Mouse (Mus musculus) megakaryocyte progenitor cell, adult 5-6 weeks (primary cell): ENCODE data around the gene Bcas1. TPM values are rescaled to one million over a fixed set of nuclear protein-coding genes. Genes with fewer than 3 reads are reported as not detected.

ENCODE experiments used
- ATAC-seq: replicated peaks from 2 replicates; pipeline ENCODE4 v1.8.0; 2016; ENCODE audit warnings: mild to moderate bottlenecking, moderate TSS enrichment, inconsistent platforms; ENCODE audit not compliant: poor library complexity
- total RNA-seq, 2 experiments: library from RNA; stranded (forward) in 1 of 2; stranded (reverse) in 1 of 2; fragments of 157-497, 149-512 nt in 1 of 2; fragments of 200-1000 nt in 1 of 2; gene quantifications; 2 replicates each; pipeline versions ENCODE4 v1.2.3 to v1.2.4; 2015 to 2017

The Bcas1 gene
- total RNA-seq, 2 experiments from 2014 or later, result 0.81 to 1.9 TPM

GRCm38 (mm10) chr2:170316774-170317173 is 110.9 kb downstream of the Bcas1 start:
- ATAC-seq, result no peak

GRCm38 (mm10) chr2:170316344-170316743 is 111.3 kb downstream of the Bcas1 start:
- ATAC-seq, result no peak

GRCm38 (mm10) chr2:170310988-170311359 is 116.7 kb downstream of the Bcas1 start:
- peak; percentile 21 for ATAC-seq

GRCm38 (mm10) chr2:170310310-170310987 is 117.2 kb downstream of the Bcas1 start:
- no peak for ATAC-seq

GRCm38 (mm10) chr2:170308966-170309365 is 118.7 kb downstream of the Bcas1 start:
- peak; percentile 26; the same call in 1 of the 2 replicates for ATAC-seq

GRCm38 (mm10) chr2:170308033-170308820 is 119.4 kb downstream of the Bcas1 start:
- ATAC-seq, result no peak

- peak; percentile 83 for ATAC-seq
These were observed 120.0 kb downstream of the Bcas1 start for GRCm38 (mm10) chr2:170307589-170308021.

GRCm38 (mm10) chr2:170306637-170307320 is 120.9 kb downstream of the Bcas1 start:
- peak; percentile 33 for ATAC-seq

GRCm38 (mm10) chr2:170304766-170305165 is 122.9 kb downstream of the Bcas1 start:
- ATAC-seq, result no peak

- no peak for ATAC-seq
These were observed 124.0 kb downstream of the Bcas1 start for GRCm38 (mm10) chr2:170303595-170303994.

- ATAC-seq, result peak; percentile 16; the same call in 1 of the 2 replicates
These were observed 124.8 kb downstream of the Bcas1 start for GRCm38 (mm10) chr2:170302825-170303224.

Other genes with a start within 250 kb of the Bcas1 start
- gene Pfdn4, start 68.6 kb upstream of the Bcas1 start, total RNA-seq (2015), result 56.2 and 65.0 TPM in 2 replicates
- gene Pfdn4, start 68.6 kb upstream of the Bcas1 start, total RNA-seq (2017), result 78.6 and 104 TPM in 2 replicates
- gene Cyp24a1, start 69.3 kb upstream of the Bcas1 start, total RNA-seq (2015), result not detected in 2 replicates
- gene Cyp24a1, start 69.3 kb upstream of the Bcas1 start, total RNA-seq (2017), result not detected in 2 replicates
- not detected in 2 replicates for gene 4930470P17Rik, start 174.2 kb upstream of the Bcas1 start, total RNA-seq (2015)
- gene 4930470P17Rik, start 174.2 kb upstream of the Bcas1 start, total RNA-seq (2017), result not detected in 2 replicates